ENCODE assay signal across 8 mouse cellular contexts in the genomic region with DNA sequence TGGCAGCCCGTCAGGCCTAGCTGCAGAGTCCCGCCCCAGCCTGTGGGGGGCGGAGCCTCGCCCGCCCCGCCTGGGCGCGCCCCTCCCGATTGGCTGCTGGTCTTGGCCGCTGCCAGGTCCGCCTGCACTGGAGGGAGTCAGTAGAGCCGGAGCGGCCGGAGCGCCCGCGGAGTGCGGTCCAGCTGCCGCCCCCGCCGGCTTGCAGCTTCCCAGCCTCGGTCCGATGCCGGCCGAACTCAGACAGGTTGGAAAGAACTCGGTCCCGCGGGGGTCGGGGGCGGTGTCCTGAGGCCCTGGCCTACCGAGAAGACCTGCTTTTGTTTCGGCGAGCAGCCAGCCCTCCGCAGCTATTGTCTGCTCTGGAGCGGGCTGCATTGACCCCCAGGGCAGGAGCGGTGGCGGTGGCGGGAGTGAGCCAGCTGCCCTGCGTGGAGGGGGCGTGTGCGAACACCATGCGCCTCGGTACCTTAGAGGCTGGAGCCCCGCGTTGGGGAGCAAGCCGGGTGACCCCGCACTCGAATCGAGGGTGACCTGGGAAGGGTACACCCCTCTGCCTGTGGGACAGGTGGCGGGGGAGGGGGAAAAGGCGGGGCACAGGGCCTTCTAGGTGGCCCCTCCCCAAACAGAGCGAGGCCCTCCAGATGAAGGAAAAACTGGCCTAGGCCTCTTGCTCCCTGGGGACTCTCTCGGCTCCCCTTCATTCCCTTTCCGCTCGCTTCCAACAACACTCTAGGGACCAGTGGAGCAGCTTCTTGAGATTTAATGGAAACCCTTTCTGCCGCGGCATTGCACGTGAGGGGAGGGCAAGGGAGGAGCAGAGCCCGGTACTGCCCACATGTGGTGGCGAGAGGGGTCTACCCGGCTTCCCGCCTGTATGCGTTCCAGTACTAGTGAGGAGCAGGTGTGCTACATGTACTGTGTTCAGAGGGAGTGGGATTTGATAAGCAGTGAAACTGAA. TPM values are rescaled to one million over a fixed set of nuclear protein-coding genes. Genes with fewer than 3 reads are reported as not detected.
DNase-seq lines count a peak whose midpoint lies in the region; ATAC-seq and TF ChIP-seq lines count a peak whose summit lies in the region.

No protein-coding gene starts in this region.

- no peak; the same call in 1 of the 2 replicates for TF ChIP-seq CTCF in kidney, adult 2 months (conservative IDR thresholded peaks at IDR 0.05; ENCODE audit: insufficient read depth, insufficient read length, low read depth, low read length)
- peak; percentile 17; the same call in 1 of the 2 replicates for TF ChIP-seq CTCF in liver, adult 2 months (IDR thresholded peaks at IDR 0.05; ENCODE audit: low read depth, low read length)

- no peaks in the 10 kb centered on the region for H3K79me2 ChIP-seq in liver, adult 2 months (ENCODE audit: control insufficient read depth, insufficient read depth, low read length)

- no peaks in the 10 kb centered on the region for H3K27me3 ChIP-seq in embryonic facial prominence, embryonic 11.5 days (ENCODE audit: control insufficient read depth, insufficient read depth, low read length)
- H3K27me3 ChIP-seq in kidney, adult 2 months (replicated peaks; ENCODE audit: control insufficient read depth, insufficient read depth, low read length), result no peaks in the 10 kb centered on the region
- no peaks in the 10 kb centered on the region for H3K27me3 ChIP-seq in liver, adult 2 months (ENCODE audit: control insufficient read depth, insufficient read depth, low read length)

- peaks cover under 1% of the 10 kb centered on the region for H3K36me3 ChIP-seq in embryonic facial prominence, embryonic 11.5 days (replicated peaks; ENCODE audit: control insufficient read depth, insufficient read depth, low read depth, low read length)
- no peaks in the 10 kb centered on the region for H3K36me3 ChIP-seq in kidney, adult 2 months (ENCODE audit: control insufficient read depth, insufficient read depth, low read length)
- H3K36me3 ChIP-seq in liver, adult 2 months (ENCODE audit: control insufficient read depth, insufficient read depth, low read length), result no peaks in the 10 kb centered on the region

- H3K9ac ChIP-seq in embryonic facial prominence, embryonic 11.5 days (replicated peaks; ENCODE audit: low read length), result peak overlapping the region; percentile 85
- H3K9ac ChIP-seq in liver, adult 2 months (ENCODE audit: low read depth, low read length), result peak overlapping the region; percentile 84

- H3K9me3 ChIP-seq in embryonic facial prominence, embryonic 11.5 days (replicated peaks; ENCODE audit: control insufficient read depth, low read length), result no peaks in the 10 kb centered on the region

- under 1% methylated on average over 60 of the region's 63 CpGs for WGBS in embryonic facial prominence, embryonic 11.5 days
- WGBS in kidney, adult 2 months, result 2% methylated on average over 63 of the region's 63 CpGs
- 7% methylated on average over 63 of the region's 63 CpGs for WGBS in liver, adult 2 months

- TF ChIP-seq POLR2A in kidney, adult 2 months (IDR thresholded peaks at IDR 0.05; ENCODE audit: low read depth, low read length), result peak; percentile 73
- TF ChIP-seq POLR2A in liver, adult 2 months (IDR thresholded peaks at IDR 0.05; ENCODE audit: extremely low read depth, insufficient read depth, low read length), result peak; percentile 56; the same call in 1 of the 2 replicates

- H3K27ac ChIP-seq in embryonic facial prominence, embryonic 11.5 days (replicated peaks; ENCODE audit: low read depth, low read length), result peak overlapping the region; percentile 47
- peak overlapping the region; percentile 49 for H3K27ac ChIP-seq in kidney, adult 2 months (ENCODE audit: insufficient read depth, low read depth, low read length)
- H3K27ac ChIP-seq in liver, adult 2 months (replicated peaks; ENCODE audit: insufficient read depth, low read depth, low read length), result peak overlapping the region; percentile 10

- peak; percentile 79 for ATAC-seq in embryonic facial prominence, embryonic 11.5 days (replicated peaks; ENCODE audit: insufficient number of reproducible peaks, low FRiP score, low TSS enrichment, low read depth)

- peak; percentile 95 for DNase-seq in 3134 (ENCODE audit: extremely low read depth, insufficient read length, low spot score)
- peak; percentile 95 for DNase-seq in adrenal gland, postnatal 10 days
- DNase-seq in embryonic facial prominence, embryonic 11.5 days (ENCODE audit: low spot score), result peak; percentile 89
- DNase-seq in heart, adult 8-10 months (ENCODE audit: low spot score), result peak; percentile 82
- DNase-seq in kidney, adult 2 months, result peak; percentile 95
- peak; percentile 64 for DNase-seq in liver, adult 2 months (ENCODE audit: extremely low read depth, low read depth, low spot score)
- peak; percentile 43 to 55 for DNase-seq in monocyte, adult 2 months (ENCODE audit: low read depth in 1 of 2, low spot score in 2 of 2)
- peak; percentile 91 to 94 for DNase-seq in spleen, postnatal 4 days (ENCODE audit: low spot score in 2 of 2)

- H3K4me1 ChIP-seq in embryonic facial prominence, embryonic 11.5 days (ENCODE audit: control insufficient read depth, insufficient read depth, low read length), result peaks cover 9% of the 10 kb centered on the region
- peaks cover 19% of the 10 kb centered on the region for H3K4me1 ChIP-seq in kidney, adult 2 months (ENCODE audit: control insufficient read depth, insufficient read depth, low read length)
- no peaks in the 10 kb centered on the region for H3K4me1 ChIP-seq in liver, adult 2 months (ENCODE audit: control insufficient read depth, insufficient read depth, low read length)

- peak overlapping the region; percentile 83 for H3K4me3 ChIP-seq in embryonic facial prominence, embryonic 11.5 days (ENCODE audit: low read depth, low read length)
- H3K4me3 ChIP-seq in kidney, adult 2 months (ENCODE audit: insufficient read depth, low read depth, low read length), result peak overlapping the region; percentile 69
- H3K4me3 ChIP-seq in liver, adult 2 months (ENCODE audit: insufficient read depth, low read depth, low read length), result peak overlapping the region; percentile 68

- H3K4me2 ChIP-seq in embryonic facial prominence, embryonic 11.5 days (ENCODE audit: low read depth, low read length), result peak overlapping the region; percentile 96

RNA-seq across cellular contexts. Expression of a gene that starts 33.4 kb away (rescaled TPM):
- 10 to 100 TPM; 61.5 to 62.8 TPM for total RNA-seq in adrenal gland, postnatal 10 days (2021)
- 15.8 and 15.9 TPM in 2 replicates for polyA plus RNA-seq in embryonic facial prominence, embryonic 11.5 days (2014; fragmentation: Nextera tagmentation; extraction: Ambion mirVana)
- total RNA-seq in heart, adult 8-10 months (2022), result 10 to 100 TPM; 37.0 to 49.9 (median 42.1) TPM
- polyA plus RNA-seq in kidney, adult 2 months (2012; rRNA removed), result 35.2 and 39.1 TPM in 2 replicates
- total RNA-seq in liver, adult 2 months (2014; rRNA removed), result 23.9 and 30.9 TPM in 2 replicates
- 39.1 and 46.6 TPM in 2 replicates for polyA plus RNA-seq in liver, adult 2 months (2012; rRNA removed)

RNA-seq across cellular contexts. Expression of a gene that starts 33.9 kb away (rescaled TPM):
- total RNA-seq in adrenal gland, postnatal 10 days (2021), result 100 to 1,000 TPM; 131 to 148 TPM
- polyA plus RNA-seq in embryonic facial prominence, embryonic 11.5 days (2014; fragmentation: Nextera tagmentation; extraction: Ambion mirVana), result 47.4 and 49.3 TPM in 2 replicates
- total RNA-seq in heart, adult 8-10 months (2022), result 100 to 1,000 TPM; 146 to 174 (median 157) TPM
- 519 and 582 TPM in 2 replicates for polyA plus RNA-seq in kidney, adult 2 months (2012; rRNA removed)
- 474 and 538 TPM in 2 replicates for total RNA-seq in liver, adult 2 months (2014; rRNA removed)
- 779 and 1,223 TPM in 2 replicates for polyA plus RNA-seq in liver, adult 2 months (2012; rRNA removed)

RNA-seq across cellular contexts. Expression of a gene that starts 44.8 kb away (rescaled TPM):
- 10 to 100 TPM; 29.4 to 39.2 TPM for total RNA-seq in adrenal gland, postnatal 10 days (2021)
- polyA plus RNA-seq in embryonic facial prominence, embryonic 11.5 days (2014; fragmentation: Nextera tagmentation; extraction: Ambion mirVana), result 26.6 and 28.1 TPM in 2 replicates
- total RNA-seq in heart, adult 8-10 months (2022), result 10 to 100 TPM; 12.6 to 20.0 (median 16.2) TPM
- 94.2 and 98.5 TPM in 2 replicates for polyA plus RNA-seq in kidney, adult 2 months (2012; rRNA removed)
- 14.1 and 18.5 TPM in 2 replicates for total RNA-seq in liver, adult 2 months (2014; rRNA removed)
- polyA plus RNA-seq in liver, adult 2 months (2012; rRNA removed), result 17.1 and 18.4 TPM in 2 replicates

RNA-seq across cellular contexts. Expression of a gene that starts 44.8 kb away (rescaled TPM):
- 10 to 100 TPM; 32.8 to 37.0 TPM for total RNA-seq in adrenal gland, postnatal 10 days (2021)
- polyA plus RNA-seq in embryonic facial prominence, embryonic 11.5 days (2014; fragmentation: Nextera tagmentation; extraction: Ambion mirVana), result 20.4 and 27.9 TPM in 2 replicates
- 100 to 1,000 TPM; 184 to 210 (median 190) TPM for total RNA-seq in heart, adult 8-10 months (2022)
- 147 and 158 TPM in 2 replicates for polyA plus RNA-seq in kidney, adult 2 months (2012; rRNA removed)
- total RNA-seq in liver, adult 2 months (2014; rRNA removed), result 42.4 and 58.0 TPM in 2 replicates
- polyA plus RNA-seq in liver, adult 2 months (2012; rRNA removed), result 52.6 and 57.1 TPM in 2 replicates

Comparison
In these comparisons a context has a peak if more than half of its experiments do, and no peak if none do; other contexts are left out.
1. Peak in every context shown above with its lines: DNase-seq, ATAC-seq, H3K4me3 ChIP-seq and H3K27ac ChIP-seq.